Mouse (Mus musculus) ovary, postnatal 14 days (tissue): ENCODE measurements around the gene Tgm6.

ENCODE experiments used
- DNase-seq: peaks from one replicate; pipeline ENCODE4 v3.0.0; 2022; ENCODE audit warnings: low spot score

Gene Tgm6

DNA sequence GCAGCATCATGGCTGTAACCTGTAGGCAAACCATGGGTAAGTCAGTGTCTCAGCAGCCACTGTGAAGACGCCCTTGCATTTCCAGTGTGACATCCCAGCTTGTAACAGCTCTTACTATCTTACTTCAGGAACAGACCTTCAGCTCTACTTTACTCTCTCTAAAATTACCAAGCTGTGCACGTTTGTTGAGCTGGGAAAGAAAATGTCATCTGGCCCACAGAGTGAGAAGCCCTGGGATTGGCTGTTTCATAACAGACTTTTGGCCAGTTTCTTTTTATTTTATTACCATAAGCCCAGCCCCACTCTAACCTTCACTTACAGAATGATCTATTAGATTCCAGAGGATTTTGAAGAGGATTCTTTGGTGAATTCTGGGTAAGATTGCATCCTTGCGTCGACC is at the start of gene Tgm6:
Tgm6 (plus strand) TSS at position 301 of the 400 bp plus-strand sequence.
- no peak for DNase-seq

DNA sequence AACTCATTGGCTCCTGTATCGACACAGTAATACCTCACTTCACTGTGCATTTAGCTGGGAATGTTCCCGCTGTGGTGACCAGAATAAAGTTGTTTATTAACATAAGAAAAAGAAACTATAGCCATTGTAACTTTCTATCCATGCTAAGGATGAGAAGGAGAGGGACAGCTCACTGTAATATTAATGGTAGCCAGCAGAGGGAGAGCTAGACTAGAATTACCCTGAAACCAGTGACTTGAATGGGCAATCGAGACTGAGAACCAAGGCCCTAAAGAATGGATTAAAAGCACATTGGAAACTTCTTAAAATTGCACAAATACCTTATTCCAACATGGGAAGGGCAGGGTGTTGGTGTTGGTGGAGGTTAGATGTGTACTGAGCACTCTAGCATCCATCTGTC is 44.0 kb upstream of the Tgm6 start:
- peak; percentile 31 for DNase-seq

DNA sequence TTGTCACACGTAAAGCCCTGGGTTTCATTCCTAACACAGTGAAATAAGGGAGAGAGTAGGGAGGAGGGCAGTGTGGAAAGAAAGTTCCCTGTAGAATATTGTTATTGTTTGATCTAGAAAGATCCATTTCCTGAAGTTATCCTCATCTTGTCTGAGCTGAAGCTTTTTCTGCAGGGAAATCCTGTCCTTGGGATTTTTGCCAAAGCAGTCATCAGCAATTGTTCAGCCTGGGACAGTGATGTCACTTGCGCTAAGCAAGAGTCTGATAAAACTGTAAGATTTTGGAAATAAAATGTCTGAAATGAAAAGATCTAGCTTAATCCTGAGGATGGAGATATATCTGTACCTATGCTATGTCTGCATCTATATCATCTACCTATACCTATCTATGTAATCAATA is 41.8 kb upstream of the Tgm6 start:
- DNase-seq: no peak

DNA sequence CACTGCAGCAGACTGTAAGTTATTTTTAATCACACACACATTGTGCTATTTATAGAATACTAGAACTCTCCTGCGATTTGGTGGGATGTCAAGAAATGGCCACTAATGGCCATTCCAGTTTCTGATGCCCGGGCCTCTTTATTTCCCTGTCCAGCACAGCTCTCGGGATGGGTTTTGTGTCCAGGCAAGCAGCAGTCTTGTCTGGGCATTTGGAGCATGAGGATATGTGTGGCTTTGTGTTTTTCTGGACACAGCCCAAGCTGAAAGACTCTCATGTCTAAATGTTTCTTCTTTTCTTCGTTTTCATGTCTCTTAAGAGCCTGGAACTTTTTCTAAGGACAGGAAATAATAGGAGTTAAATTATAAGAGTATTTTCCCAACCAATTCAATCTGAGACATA is 588 bp downstream of the Tgm6 start:
- DNase-seq: no peak

DNA sequence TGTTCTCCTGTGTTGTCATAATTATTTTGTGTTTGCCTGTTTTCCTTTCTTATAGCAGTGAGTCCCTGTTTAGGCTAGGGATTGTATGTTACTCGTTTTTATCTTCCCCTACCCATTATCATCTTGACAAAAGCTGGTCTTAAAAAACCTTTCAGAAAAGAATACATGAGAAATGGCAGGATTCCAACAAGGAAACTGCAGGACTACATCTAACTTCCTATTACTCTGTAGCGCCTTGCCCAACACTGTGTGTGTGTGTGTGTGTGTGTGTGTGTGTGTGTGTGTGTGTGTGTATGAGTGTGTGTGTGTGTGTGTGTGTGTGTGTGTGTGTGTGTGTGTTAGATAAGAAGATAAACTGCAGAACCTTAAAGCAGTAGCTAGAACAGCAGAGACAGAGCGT is 1.2 kb downstream of the Tgm6 start:
- DNase-seq: no peak

DNA sequence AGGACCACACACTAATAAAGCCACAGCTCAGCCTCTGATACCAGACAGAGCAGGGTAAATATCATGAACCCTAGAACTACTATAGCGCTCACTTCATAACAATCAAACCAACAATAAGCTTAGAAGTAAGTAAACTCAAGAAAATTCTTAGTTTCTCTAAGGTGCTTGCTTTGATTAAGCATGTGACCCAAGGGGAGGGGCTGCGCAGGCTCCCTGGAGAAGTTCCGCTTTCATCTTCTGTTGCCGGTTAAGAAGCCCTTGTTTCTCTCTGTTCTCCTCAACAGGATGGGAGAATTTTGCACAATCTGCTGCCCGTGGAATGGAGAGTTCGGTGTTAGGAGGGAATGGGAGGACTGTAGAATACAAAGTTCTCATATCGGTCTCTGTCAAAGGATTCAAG is 6.4 kb downstream of the Tgm6 start:
- no peak for DNase-seq

DNA sequence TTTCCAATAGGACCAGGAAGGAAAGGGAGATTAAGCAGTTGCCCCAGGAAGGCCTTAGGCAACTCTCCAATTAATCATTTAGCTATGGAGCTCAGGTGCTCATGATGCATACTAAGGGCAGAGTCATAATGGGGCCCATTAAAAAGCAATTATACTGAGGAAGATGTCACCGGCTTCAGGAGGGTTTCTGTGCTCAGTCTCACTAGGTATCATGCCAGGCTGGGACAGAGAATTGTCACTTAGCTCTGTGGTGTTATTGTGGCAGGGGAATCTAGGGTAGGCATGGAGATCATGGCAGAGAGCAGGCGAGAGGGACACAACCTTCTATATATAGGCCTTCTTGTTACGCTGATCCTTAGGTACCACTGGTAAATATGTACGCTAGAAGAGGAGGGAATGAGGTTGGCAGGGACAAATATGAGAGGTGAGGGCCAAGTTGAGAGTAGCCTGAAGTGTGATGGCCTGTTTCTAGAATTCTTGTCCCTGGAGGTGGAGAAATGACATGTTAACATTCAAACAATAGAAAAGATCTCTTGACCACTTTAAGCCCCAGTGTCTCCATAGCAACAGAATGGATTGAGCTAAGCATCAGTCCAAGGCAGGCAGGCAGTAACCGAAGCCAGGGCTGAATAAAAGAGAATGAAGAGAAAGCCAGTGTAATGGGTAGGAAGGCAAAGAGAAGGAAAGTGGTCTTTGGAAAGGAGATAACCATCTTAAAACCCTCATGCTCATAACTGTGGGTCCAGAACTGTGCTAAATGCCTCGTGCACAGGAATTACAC is 13.3 kb downstream of the Tgm6 start:
- DNase-seq: no peak

DNA sequence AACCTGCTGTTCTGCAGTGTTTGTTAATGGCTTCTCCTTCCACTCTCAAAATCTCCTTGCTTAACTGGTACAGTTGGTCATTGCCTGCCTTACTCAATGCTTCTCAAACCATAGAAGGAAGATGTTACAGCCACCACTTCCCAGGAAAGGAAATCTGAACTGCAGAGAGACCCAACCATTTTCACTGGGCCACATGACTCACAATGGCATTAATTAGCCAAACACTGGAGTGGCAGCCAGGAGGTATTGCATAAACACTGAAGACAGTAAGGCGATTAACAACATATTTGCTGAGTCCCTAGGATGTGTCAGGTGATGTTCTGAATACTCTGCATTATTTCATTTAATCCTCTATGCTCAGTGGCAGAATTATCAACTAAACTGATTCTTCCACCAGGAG is 13.9 kb downstream of the Tgm6 start:
- DNase-seq: no peak

DNA sequence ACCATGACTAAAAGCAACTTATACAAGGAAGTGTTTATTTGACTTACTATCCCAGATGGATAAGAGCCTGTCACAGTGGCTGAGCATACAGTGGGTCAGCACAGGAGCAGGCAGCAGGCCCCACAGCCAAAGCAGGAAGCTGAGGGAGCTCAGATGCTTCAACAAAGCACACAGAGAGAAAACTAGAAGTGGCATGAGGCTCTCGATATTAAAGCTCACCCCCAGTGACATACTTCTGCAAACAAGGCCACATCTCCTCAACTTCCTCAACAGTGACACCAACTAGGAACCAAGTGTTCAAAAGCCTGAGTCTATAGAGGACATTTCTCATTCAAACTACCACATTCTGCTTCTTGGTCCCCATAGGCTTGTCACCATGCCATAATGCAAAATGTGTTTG is 17.5 kb downstream of the Tgm6 start:
- no peak for DNase-seq

DNA sequence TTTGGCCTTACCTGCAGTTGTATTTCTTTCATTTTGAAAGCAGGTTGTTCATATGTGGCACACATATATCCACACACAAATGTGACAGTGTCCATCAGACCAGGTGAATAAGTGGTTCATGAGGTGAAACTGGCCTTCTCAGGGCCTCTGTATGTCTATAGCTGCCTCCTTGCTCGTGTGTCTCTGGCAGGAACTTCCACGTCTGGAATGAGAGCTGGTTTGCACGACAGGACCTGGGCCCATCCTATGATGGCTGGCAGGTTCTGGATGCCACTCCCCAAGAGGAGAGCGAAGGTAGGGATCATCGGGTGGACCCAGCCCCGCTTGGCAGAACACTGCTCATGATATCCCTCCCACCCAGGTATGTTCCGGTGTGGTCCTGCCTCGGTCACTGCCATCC is 30.8 kb downstream of the Tgm6 start:
- no peak for DNase-seq

DNA sequence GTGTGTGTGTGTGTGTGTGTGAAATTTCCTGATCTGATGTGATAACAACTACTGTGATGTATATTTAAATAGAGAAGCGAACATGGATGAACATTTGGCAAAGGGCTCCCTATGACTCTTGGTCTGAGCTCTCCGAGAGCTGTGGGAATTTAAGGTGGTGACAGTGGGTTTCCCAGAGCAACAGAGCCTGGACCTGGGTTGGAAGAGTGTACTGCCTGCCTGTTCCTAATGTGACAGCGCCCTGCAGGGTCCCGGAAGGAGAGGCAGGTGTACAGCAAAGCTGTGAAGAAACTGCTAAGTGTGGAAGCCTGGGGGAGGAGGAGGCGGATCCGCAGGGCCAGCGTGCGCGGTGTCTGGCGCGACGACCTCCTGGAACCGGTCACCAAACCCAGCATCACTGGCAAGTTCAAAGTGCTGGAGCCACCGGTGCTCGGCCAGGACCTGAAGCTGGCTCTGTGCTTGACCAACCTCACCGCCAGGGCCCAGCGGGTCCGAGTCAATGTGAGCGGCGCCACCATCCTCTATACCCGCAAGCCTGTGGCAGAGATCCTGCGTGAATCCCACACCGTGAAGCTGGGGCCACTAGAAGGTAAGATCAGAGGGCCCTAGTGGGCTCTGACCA is 32.6 kb downstream of the Tgm6 start:
- no peak for DNase-seq

DNA sequence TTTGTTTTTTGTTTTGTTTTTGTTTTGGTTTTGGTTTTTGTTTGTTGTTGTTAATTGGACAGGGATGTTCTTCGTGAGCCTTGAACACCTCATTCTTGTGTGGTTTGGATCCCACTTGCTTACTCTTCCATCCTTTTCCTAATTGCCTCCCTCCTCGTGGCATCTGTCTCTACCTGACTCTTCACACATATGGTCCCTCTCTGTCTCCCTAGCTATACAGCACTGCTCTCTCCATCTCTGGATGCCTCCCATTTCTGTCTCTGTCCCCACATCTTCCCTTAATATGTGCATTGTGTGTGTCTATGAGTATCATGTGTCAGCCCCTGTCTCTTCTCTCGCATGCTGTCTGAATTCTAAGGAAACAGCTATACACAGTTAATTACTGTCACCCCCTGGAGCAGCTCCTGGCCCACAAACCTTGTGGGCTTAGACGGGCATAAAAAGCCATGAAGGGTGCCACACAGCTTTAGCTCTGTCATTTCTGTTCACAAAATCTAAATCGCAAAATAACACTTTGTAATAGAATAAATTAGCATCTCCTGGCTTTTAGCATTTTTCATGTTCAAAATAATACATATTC is 34.0 kb downstream of the Tgm6 start:
- no peak for DNase-seq

DNA sequence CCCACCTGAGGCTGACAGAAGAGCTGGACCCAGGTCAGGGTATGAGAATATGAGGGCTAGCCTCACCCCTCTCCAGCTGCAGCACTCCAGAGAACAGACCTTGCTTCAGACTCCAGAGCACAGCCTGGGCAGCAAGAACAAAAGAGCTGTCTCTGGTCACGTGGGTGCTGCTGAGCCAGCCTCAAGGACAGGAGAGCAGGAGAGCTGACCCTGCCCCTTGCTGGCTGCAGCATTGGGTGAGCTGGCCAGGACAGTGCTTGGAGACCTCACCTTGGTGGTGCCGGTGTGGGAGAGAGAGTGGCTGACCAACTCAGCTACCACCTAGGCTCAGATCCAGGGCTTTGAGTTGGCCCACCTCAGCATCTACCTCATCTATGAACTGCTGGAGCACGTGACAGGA is 43.0 kb downstream of the Tgm6 start:
- no peak for DNase-seq

DNA sequence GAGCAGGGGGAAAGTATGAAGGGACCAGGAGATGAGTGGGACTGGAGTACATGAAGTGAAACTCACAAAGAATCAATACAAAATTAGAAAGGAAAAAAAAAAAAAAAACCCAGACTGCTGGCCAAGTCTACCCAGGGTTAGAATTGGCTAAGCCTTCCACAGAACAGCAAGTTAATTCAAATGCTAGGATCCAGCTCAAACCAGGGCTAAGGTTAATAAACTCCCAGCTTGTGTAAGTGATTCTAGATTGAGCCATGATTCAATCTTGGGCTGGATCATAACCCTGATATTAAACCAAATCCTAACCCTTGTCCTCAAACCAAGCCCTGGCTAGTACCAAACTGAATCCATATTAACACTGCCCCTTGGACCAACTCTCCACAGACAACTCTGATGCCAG is 43.6 kb downstream of the Tgm6 start:
- DNase-seq: no peak

DNA sequence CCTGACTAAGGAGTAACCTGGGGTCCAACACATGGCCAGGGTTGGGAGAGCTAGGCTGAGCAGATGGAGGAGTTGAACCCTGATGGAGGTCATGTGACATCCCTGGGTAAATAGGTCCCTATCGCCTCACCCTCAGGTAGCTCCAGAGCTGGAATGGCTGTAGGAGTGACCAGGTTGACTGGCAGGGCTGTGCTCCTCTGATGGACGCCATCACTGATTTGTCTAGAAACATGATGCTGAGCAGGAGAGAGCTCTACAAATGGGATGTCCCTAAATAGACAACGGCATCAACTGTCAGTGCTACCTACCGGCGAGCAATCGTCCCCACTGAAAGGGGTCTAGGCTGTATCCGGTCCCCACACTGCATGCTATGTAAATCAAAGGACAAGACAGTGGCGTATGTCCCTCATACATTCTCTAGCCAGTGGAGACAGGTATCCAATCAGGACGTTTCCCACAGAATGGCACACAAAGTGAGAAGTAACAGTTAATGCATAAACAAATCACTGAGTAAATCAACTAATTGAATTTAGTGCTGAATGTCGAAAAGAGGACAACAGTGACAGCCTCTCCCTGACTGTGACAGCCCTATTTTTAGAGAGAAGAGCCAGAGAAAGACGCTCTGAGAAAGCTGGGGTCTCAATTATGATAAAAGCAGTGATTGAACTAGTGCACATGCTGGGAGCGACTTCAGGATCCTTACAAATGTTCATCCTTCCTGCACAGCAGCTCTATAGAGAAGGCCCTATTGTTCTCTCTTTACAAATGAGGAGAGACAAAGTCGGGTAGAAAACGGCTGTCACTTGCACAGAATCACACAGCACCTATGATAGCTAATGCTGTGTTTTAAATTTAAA is 45.2 kb downstream of the Tgm6 start:
- no peak for DNase-seq

DNA sequence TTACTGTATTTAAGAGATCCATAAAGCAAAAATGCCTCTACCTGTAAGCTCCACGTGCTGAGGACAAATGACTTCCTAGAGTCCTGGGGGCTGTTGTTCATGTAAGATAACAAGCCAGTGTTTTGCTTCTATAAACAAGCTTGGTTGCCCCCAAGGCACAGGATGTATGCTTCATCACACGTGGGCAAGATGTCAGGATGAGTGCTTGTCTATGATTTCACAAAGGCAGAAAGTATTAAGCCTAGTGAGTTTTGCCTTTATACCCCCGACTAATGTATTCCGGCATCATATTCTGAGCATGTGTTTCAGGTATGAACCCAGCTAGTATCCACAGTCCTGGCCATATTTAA is 45.8 kb downstream of the Tgm6 start:
- DNase-seq: no peak

DNA sequence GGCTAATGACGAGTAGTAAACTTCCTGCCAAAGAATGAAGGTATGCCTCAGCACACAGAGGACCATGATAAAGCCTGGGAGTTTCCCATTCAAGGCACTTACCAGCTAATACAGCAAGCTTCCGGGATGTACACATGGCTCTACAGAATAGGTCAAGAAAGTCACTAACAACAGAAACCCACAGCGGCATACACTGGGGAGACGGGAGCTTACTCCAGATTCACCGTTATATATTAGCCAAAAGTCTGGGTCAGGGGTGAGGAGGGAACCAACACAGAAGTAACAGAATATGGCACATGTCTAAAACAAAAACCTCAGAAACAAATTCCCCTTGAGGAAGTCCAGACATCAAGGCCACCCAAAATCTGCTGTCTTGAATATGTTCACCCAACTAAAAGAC is 50.5 kb downstream of the Tgm6 start:
- DNase-seq: no peak

DNA sequence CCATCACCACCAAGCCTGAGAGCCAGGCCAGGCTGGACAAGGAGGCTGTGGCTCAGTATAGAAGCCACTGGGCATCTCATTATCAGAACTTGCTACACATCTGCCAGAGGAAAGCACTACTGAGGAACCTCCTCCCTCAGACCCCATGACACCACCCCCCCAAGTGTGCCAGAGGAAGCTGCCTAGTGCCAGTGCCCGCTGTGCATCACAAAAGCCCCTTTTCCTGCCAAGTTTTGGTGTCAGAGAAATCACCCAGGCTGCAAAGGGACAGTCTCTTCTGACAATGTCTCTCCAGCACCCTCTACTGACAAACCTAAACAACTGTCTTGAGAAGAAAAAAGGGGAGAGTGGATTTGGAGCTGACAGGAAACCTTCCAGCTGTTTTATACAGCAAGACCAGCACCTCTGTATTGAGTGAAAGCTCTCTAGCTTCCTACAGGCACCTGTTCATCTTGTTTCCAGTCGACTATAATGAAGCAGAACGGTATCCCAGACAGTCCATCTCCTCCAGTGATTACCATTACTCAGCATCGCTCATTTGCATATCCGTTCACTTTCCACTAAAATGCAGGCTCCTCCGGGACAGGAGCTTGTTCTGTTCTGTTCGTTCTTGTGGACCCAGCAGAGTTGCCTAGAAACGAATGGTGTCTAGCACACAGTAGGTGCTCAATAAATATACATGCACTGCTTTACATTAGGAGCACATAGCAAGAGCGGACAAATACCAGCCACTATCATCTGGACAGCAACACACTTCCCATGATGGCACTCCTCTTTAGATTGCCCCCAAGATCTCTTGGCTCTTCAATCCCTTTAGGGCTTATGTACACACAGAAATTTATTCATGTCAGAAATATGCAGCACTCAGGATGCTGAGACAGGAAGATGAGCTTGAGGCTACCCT is 54.3 kb downstream of the Tgm6 start:
- DNase-seq: no peak

DNA sequence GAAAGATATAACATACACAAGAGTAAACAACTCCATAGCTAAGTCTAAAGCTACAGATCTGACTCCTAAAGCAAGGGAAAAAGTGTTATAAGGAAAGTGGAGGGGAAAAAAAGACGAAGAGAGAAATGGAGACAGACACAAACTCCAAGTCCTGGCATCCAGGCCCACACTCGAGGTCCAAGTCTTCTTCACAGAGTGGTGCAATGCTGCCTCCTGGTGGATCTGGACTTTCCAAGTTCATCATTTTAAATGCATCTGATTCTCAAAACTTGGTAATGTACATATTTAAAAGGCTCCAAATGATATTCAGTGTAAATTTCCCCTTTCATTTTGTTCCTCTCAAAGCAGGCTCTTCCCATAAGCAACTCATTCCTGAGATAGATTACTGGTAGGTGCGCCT is 55.6 kb downstream of the Tgm6 start:
- peak; percentile 31 for DNase-seq

DNA sequence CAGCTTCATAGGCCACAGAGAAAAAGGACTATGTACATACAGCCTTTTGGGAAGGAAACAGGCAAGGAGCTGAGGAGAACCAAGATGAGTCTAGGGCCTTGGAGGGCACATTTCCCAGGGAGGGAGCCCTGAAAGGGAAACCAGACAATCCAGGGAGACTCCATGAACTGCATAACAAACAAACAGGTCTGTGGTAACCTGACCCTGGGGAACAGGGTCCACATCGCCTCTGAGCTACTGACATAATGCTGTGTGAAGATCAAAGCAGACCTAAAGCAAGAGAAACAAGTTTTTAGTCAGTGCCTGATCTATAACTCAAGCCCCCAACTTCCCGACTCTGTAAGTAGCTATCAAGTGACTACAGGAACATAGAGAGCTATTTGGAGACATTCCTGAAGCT is 59.5 kb downstream of the Tgm6 start:
- no peak for DNase-seq

DNA sequence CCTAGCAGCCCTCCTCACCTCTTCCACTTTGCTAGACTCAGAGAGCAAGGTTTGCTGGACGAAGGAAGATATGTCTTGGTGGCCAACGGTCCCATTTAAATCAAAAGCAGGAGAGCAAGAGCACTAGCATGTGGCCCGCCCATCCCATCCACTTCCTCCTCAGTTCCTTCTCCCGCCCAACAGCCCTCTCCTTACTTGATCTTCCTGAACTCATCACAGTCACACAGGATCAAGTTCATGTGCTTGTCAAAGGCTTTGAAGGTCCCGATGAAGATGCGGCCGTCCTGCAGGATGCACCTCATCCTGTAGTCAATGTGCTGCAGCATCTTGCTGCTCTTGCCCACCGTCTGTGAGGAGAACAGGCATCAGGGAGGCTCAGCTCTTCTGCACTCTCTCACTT is 64.6 kb downstream of the Tgm6 start:
- DNase-seq: no peak

DNA sequence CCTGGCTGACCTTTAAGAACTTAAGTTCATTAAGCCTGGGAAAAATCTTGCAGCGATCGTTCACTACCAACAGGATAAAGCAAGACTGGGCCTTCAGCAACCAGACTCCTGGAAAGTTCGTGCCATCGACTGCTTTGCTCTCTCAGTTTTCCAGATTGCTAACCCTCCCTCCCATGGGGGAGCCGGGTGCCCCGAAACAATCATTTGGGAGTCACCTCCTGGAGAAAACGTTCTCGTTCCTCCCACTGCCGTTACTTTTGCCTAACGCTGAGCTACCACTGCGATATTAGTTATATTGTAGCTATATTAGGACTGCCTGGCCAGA is 66.1 kb downstream of the Tgm6 start:
- no peak for DNase-seq
